Mouse (Mus musculus): Measurements from ENCODE around the gene Tspan11. TPM values are rescaled to one million over a fixed set of nuclear protein-coding genes. Genes with fewer than 3 reads are reported as not detected.

Tspan11 gene
- 1 to 10 TPM; 6.2 to 7.9 TPM for total RNA-seq (2021)

GRCm38 (mm10) chr6:127887511-127888421, at the start of gene Tspan11:
TSS of gene Tspan11 (plus strand) at chr6:127887589.
- DNase-seq (ENCODE audit: low spot score in 2 of 2), result peak; percentile 21 to 40
- intact Hi-C loops (cut with DNase I), result no loop called here

DNA sequence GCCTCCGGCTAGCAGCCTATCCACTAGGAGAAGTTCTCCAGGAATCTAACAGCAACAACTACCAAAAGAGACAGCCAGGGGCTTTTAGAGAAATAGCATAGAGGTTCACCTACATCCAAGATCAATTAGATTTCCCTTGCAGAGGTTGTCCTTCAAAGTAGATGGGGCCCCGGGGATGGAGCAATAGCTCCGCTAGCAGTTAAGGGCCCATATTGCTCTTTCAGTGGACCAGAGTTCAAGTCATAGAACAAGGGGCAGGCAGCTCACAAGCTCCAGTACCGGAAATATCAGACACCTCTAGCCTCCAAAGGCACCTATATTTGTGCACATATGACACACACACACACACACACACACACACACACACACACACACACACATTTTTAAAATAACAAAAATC, 49.5 kb upstream of the Tspan11 start:
- no peak for DNase-seq (ENCODE audit: low spot score in 2 of 2)
- intact Hi-C loops (cut with DNase I), result no loop called here

DNA sequence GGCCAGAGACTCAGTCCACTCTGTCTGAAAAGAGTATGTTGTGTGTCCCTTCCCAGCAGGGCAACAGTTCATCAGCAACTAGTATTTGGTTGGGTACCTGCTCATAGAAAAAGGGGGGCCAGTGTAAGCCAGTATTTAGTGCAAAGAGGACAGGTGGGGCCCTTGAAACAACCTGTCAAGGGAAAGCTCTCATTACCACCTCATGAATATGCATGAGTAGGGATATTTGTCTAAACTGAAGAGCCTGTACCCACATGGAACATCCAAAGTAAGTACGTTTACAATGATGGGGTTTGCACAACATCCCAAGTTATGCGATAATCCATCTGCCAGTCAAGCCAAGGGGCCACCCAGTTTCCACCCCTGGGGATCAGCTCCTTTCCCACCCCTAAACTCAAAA, 47.9 kb upstream of the Tspan11 start:
- intact Hi-C loops (cut with DNase I), result no loop called here
- DNase-seq (ENCODE audit: low spot score in 2 of 2), result no peak

- peak; percentile 53 to 68 for DNase-seq (ENCODE audit: low spot score in 2 of 2)
- intact Hi-C loops (cut with DNase I), result loop anchor here (5.0 kb wide), 1 partner anchor 73 kb away; the partner anchor contains the start of gene Prmt8
Measured at GRCm38 (mm10) chr6:127840171-127840570, 47.2 kb upstream of the Tspan11 start.

DNA sequence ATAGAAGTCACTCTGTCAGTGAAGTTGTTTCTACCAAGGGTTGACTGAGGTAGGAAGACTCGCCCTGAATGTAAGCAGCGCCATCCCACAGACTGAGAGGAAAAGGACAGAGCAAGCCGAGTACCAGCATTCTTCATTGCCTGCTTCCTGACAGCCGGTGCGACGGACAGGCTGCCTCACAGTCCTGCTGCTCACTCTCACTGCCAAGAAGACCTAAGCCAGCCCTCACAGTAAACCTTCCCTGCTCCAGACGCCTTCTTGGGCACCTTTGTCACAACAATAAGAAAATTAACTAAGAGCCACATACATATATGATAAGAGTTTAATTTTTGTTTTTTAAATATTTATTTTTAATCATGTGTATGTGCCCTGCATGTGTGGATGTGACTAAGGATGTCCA, 46.1 kb upstream of the Tspan11 start:
- DNase-seq (ENCODE audit: low spot score in 2 of 2), result no peak
- intact Hi-C loops (cut with DNase I), result loop anchor here (5.0 kb wide), 1 partner anchor 74 kb away; the partner anchor contains the start of gene Prmt8

DNA sequence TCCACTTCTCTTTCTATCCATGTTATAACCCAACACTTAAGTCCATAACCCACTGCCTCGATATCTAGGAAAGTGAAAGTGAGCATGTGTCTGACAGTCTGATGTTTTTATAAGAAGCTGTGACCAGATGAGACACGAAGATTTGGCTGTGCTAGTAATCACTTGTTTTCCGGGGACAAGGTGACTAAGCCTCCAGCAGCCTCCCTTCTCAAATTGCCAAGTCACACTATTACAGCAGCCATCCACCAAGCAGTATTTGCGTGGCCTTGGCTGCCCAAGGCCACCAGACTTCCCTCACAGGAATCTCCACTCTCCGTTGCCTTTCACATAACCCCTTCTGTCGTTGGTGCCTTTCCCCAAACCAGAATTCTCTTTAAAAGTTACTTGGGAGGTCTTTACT, 40.9 kb upstream of the Tspan11 start:
- intact Hi-C loops (cut with DNase I), result no loop called here

DNA sequence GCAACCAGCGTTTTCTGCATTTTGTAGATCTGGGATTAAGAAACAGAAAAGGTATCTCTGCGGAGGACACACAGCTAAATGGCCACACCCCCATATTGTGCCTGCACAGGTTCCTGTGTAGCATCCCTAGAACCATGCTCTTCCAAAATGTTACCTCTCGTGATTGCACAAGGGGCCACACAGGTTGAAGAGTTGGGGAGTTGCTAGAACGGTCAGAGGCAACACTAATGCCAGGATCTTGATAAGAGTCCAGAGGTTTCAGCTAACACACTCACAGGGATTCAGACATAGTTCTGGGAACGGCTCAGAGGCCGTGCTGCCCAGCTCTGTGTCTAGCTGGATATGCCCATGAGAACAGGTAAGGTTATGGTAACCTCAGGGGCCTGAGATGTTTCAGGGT, 37.9 kb upstream of the Tspan11 start:
- intact Hi-C loops (cut with DNase I), result no loop called here
- DNase-seq (ENCODE audit: low spot score in 2 of 2), result no peak

More for the DNA sequence above, 40.9 kb upstream of the Tspan11 start:
- no peak for DNase-seq (ENCODE audit: low spot score in 2 of 2)

- intact Hi-C loops (cut with DNase I), result no loop called here
- DNase-seq (ENCODE audit: low spot score in 2 of 2), result peak in 1 of 2 experiments; percentile 14
Measured at GRCm38 (mm10) chr6:127851611-127852010, 35.8 kb upstream of the Tspan11 start.

DNA sequence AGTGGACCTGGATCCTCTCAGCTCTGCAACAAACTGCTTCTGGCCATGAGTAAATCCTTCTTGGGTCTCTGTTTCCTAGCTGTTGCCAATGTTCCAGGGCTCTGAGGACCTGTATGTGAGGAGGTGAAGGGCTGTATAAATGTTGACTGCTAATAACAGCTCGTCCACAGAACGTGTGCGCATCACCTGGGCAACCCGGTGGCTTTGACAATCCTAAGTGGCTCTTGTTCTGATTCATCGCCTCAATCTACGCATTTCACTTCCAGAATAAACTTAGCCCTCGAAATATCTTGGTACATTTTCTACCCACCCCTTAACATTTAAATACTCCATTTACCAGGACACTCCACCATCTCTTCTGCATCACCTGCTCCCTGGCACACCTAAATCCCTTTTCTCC, 34.1 kb upstream of the Tspan11 start:
- no peak for DNase-seq (ENCODE audit: low spot score in 2 of 2)
- intact Hi-C loops (cut with DNase I), result no loop called here

GRCm38 (mm10) chr6:127853771-127854687, 33.4 kb upstream of the Tspan11 start:
- DNase-seq (ENCODE audit: low spot score in 2 of 2), result no peak
- intact Hi-C loops (cut with DNase I), result no loop called here

DNA sequence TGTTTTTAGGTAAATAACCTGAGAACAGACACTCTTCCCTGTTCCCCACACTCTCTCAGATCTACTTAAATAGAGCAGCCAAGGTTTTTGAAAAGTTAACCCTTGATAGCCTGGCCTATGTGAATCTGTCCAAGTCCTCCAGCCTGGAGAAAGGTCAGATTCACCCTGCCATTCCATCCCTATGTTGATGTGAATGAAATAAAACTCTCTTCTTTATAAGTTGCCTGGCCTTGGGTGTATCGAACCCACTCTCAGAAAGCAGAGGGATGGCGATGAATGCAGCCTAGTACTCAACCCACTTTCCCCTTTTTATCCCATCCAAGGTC, 32.7 kb upstream of the Tspan11 start:
- intact Hi-C loops (cut with DNase I), result no loop called here
- DNase-seq (ENCODE audit: low spot score in 2 of 2), result no peak

- intact Hi-C loops (cut with DNase I), result no loop called here
- DNase-seq (ENCODE audit: low spot score in 2 of 2), result no peak
Measured at GRCm38 (mm10) chr6:127855711-127856295, 31.6 kb upstream of the Tspan11 start.

DNA sequence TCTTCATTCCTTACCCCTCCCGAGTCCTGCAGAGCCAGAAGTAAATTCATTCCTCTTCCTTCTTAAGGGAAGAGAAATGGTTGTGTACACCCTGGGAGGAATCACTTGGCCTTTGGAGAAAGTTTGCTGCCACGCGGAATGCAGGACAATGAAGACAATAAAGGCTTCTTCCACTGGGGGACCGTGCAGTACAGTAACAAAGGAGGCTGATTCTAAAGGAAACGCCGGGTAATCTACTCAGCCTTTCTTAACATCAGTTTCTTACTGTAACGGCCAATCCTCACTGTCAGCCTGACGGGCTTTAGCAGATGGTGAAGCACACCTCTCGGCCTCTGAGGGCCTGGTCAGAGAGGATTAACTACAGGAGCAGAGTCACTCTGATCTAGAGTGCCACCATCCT, 25.4 kb upstream of the Tspan11 start:
- intact Hi-C loops (cut with DNase I), result no loop called here
- no peak for DNase-seq (ENCODE audit: low spot score in 2 of 2)

- intact Hi-C loops (cut with DNase I), result no loop called here
- DNase-seq (ENCODE audit: low spot score in 2 of 2), result no peak
Measured at GRCm38 (mm10) chr6:127865391-127865790, 22.0 kb upstream of the Tspan11 start.

GRCm38 (mm10) chr6:127868546-127868945, 18.8 kb upstream of the Tspan11 start:
- no peak for DNase-seq (ENCODE audit: low spot score in 2 of 2)
- intact Hi-C loops (cut with DNase I), result no loop called here

GRCm38 (mm10) chr6:127869121-127869520, 18.3 kb upstream of the Tspan11 start:
- intact Hi-C loops (cut with DNase I), result no loop called here
- DNase-seq (ENCODE audit: low spot score in 2 of 2), result no peak

DNA sequence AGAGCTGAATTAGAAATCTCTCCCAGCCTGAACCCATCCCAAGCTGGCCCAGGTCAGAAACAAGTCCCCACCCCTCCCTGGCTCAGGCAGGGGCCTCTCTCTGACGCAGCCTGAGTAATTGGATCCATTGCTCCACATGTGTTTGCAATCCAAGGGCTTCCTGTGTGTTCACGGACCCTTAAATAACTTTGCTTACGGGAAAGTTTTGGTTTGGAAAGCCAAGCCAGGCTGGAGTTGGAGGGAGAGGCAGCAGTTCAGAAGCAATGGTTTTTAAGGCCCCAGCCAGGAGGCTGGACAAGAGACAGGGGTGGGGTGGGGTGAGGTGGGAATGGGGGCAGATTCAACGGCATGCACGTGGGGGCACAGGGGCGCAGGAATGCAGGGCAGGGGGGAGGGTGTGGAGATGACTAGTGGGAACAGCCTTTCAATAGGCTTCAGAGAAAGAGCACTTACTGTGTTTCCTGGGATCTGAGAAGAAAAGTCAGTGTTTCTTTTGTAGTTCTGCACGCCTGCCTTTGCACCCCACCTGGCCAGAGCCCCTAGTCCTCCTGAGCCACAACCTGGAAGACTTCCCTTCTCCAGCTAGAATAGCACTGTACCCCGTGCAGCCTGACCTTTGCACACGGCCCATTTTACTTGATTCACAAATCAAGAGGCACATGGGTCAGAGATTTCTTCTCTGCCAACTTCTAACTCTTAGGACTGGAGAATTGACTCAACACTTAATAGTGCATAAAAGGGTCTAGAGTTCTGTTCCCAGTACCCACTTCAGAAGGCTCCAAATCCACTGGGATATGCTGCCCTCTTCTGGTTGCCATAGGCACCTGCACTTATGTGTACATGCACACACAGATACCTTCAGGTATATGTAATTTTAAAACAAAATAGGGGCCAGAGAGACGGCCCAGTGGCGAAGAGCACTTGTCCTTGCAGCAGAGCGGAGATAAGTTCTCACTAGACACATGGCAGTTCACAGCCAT, 16.8 kb upstream of the Tspan11 start:
- DNase-seq (ENCODE audit: low spot score in 2 of 2), result no peak
- intact Hi-C loops (cut with DNase I), result no loop called here

DNA sequence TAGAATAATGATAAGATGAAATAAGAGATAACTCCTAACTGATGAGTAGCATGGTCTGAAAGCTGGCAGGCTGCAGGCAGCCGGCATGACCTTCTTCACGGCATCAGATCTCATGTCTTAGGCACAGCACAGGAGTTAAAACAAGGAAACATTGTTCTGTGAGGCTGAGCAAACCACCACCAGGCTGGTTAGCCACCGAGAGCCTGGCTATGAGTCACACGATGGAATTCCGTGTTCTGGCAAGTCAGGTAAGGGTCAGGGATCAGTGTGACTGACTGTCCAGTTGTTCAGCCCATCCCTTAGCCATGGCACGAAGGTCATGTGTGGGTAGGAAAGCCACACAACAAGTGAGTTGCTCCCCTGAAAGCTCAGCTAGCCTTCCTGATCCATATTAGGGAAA, 16.0 kb upstream of the Tspan11 start:
- DNase-seq (ENCODE audit: low spot score in 2 of 2), result no peak
- intact Hi-C loops (cut with DNase I), result no loop called here

DNA sequence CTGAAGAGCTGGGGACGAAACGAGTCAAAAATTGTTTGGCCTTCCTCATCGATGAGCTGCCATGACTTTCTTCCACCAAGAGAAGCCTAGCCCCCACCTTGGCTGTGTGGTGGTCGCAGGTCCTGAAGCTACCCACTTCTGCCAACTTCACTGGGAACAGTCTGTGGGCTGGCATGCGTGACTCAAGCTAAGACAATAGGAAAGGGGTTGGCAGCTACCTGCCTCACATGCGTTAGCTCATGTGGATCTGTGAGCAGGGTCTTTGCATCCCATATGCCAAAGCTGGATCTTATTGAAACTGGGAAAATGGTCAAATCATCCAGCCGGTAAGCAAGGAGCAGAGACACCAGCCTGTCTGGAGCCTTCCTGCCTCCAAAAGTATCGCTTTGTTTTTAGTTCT, 14.8 kb upstream of the Tspan11 start:
- no peak for DNase-seq (ENCODE audit: low spot score in 2 of 2)
- intact Hi-C loops (cut with DNase I), result no loop called here

Measured in left cerebral cortex, postnatal 36 days (tissue).